Mouse (Mus musculus) yolk sac, embryonic 10.5 days (tissue): Measurements from ENCODE around the gene Ick.

Source experiments
- DNase-seq: peaks from one replicate; pipeline ENCODE4 v3.0.0-alpha.2; 2017; ENCODE audit warnings: low spot score

The Ick gene

GRCm38 (mm10) chr9:78193902-78194597 is 85.1 kb downstream of the Ick start:
- peak; percentile 29 for DNase-seq

- DNase-seq, result no peak
Observed at GRCm38 (mm10) chr9:78195034-78195433, 86.0 kb downstream of the Ick start.

- no peak for DNase-seq
Observed at GRCm38 (mm10) chr9:78197801-78198200, 88.8 kb downstream of the Ick start.

GRCm38 (mm10) chr9:78204194-78204593 is 95.2 kb downstream of the Ick start:
- no peak for DNase-seq

- no peak for DNase-seq
Observed at GRCm38 (mm10) chr9:78208956-78209355, 100.0 kb downstream of the Ick start.

- no peak for DNase-seq
Observed at GRCm38 (mm10) chr9:78210079-78210478, 101.1 kb downstream of the Ick start.

- no peak for DNase-seq
Observed at GRCm38 (mm10) chr9:78210821-78211220, 101.8 kb downstream of the Ick start.

GRCm38 (mm10) chr9:78211521-78211920 is 102.5 kb downstream of the Ick start:
- no peak for DNase-seq

GRCm38 (mm10) chr9:78212341-78213049 is 103.5 kb downstream of the Ick start:
- peak; percentile 27 for DNase-seq

- no peak for DNase-seq
Observed at GRCm38 (mm10) chr9:78217074-78217473, 108.1 kb downstream of the Ick start.
